Comparison of ENCODE assay signal across 13 mouse cellular contexts in the genomic region with DNA sequence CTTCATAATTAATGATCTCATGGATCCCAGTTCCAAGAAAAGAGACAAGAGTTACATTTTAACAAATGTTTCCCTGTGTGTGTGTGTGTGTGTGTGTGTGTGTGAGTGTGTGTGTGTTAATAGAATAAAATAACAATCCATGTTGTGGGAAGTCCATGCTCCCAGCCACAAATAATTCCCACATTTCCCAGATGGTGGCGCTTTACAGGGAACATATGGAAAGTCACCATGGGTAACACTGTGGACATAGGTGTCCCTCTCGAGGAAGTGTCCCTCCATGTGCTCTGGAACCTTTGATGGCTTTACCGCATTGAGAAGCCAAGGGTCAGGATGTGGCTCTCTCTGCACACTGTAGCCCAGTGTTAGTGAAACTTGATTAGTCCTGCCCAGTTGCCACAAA.
"Had no signal": no experiment of that assay in that cellular context is flagged by ENCODE, and none has a peak within 500 bp of the region (broad histone marks: within the 10 kb centered on the region; RNA-seq: fewer than 3 reads in every experiment).

No protein-coding gene starts in this region.

- DNase-seq: lung, adult 18-20 months; lung, embryonic 14.5 days; lung, postnatal 10 days; lung, postnatal 4 days; midbrain, embryonic 14.5 days; retina, postnatal 1 day; right cerebral cortex, adult 18-20 months; right cerebral cortex, postnatal 25 days; right cerebral cortex, postnatal 4 days; spleen, adult 18-20 months; thymus, adult 18-20 months; thymus, postnatal 14 days; thymus, postnatal 36 days had no signal
